Mouse (Mus musculus): Measurements from ENCODE around the gene Tifa. TPM values are rescaled to one million over a fixed set of nuclear protein-coding genes. Genes with fewer than 3 reads are reported as not detected.

Tifa gene
- total RNA-seq, 1 experiment: not detected

- no peak overlapping the region for H3K9ac ChIP-seq (ENCODE audit: insufficient read depth, low read depth, low read length, poor library complexity, severe bottlenecking)
- no peak overlapping the region for H3K27ac ChIP-seq (ENCODE audit: insufficient read depth, low read depth, low read length, poor library complexity, severe bottlenecking)
- in situ Hi-C loops (cut with MboI; ENCODE audit: low sequenced_read_pairs in 2 of 2, unreplicated experiment in 2 of 2): no loop called here
- DNase-seq (ENCODE audit: low read depth, low spot score): no peak
- H3K9me3 ChIP-seq (ENCODE audit: control insufficient read depth, insufficient read depth, low read depth, low read length): no peaks in the 10 kb centered on the region
- no peaks in the 10 kb centered on the region for H3K4me1 ChIP-seq (ENCODE audit: control insufficient read depth in 2 of 2, insufficient read depth in 2 of 2, low read length in 2 of 2, poor library complexity in 1 of 2)
- TF ChIP-seq HCFC1 (IDR thresholded peaks at IDR 0.05; ENCODE audit: borderline replicate concordance, insufficient read depth, low read length) (no peak), ZC3H11A (IDR thresholded peaks at IDR 0.05; ENCODE audit: borderline replicate concordance, low read depth, low read length) (no peak), CHD2 (IDR thresholded peaks at IDR 0.05; ENCODE audit: low read depth, low read length) (no peak), ZNF384 (IDR thresholded peaks at IDR 0.05; ENCODE audit: low read depth, low read length) (no peak), MAFK (IDR thresholded peaks at IDR 0.05; ENCODE audit: insufficient read depth, low read depth, low read length) (no peak)
- no peaks in the 10 kb centered on the region for H3K36me3 ChIP-seq (ENCODE audit: control insufficient read depth, insufficient read depth, low read length, poor library complexity, severe bottlenecking)
- H3K4me3 ChIP-seq (ENCODE audit: insufficient read depth in 1 of 2, low read depth in 1 of 2, low read length in 2 of 2, poor library complexity in 1 of 2, severe bottlenecking in 1 of 2): no peak overlapping the region
These were observed 52.3 kb downstream of the Tifa start for GRCm38 (mm10) chr3:127841926-127842325.

DNA sequence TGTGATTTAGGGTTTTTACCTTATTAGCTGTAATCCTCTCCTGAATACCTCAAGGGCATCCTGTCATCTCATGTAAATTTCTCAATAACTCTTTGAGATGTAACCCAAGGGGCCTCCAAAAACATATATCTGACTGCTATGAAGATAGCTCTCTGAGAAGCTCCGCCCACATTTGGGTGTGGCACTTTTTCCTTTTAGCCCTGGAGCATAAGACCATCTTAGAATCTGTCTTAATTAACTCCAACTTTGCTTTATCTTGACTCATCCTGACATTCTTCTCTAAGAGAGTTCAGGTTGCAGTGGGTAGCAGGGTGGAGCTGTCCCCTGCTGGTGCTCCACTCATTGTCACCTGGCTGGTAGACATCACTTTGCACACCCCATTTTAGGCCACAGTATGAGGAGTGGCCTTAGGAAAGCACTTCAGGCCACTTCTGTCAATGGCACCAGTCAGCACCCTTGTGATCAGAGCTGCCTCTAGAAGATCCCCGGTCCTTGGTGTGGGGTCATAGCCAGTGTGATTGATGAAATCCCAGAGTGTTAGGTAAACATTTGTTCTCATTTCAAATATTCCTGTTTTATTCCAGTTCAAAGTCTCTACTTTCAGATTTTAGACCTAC lies 53.8 kb downstream of the Tifa start:
- in situ Hi-C loops (cut with MboI; ENCODE audit: low sequenced_read_pairs in 2 of 2, unreplicated experiment in 2 of 2): no loop called here
- TF ChIP-seq CHD2 (IDR thresholded peaks at IDR 0.05; ENCODE audit: low read depth, low read length) (no peak), ZC3H11A (IDR thresholded peaks at IDR 0.05; ENCODE audit: borderline replicate concordance, low read depth, low read length) (no peak), ZNF384 (IDR thresholded peaks at IDR 0.05; ENCODE audit: low read depth, low read length) (no peak)
- Histone ChIP-seq H3K4me1 (ENCODE audit: control insufficient read depth in 2 of 2, insufficient read depth in 2 of 2, low read length in 2 of 2, poor library complexity in 1 of 2) (no peaks in the 10 kb centered on the region), H3K9me3 (ENCODE audit: control insufficient read depth, insufficient read depth, low read depth, low read length) (no peaks in the 10 kb centered on the region), H3K4me3 (ENCODE audit: insufficient read depth in 1 of 2, low read depth in 1 of 2, low read length in 2 of 2, poor library complexity in 1 of 2, severe bottlenecking in 1 of 2) (no peak overlapping the region), H3K36me3 (ENCODE audit: control insufficient read depth, insufficient read depth, low read length, poor library complexity, severe bottlenecking) (no peaks in the 10 kb centered on the region), H3K9ac (ENCODE audit: insufficient read depth, low read depth, low read length, poor library complexity, severe bottlenecking) (no peak overlapping the region), H3K27ac (ENCODE audit: insufficient read depth, low read depth, low read length, poor library complexity, severe bottlenecking) (no peak overlapping the region)
- DNase-seq (ENCODE audit: low read depth, low spot score): no peak

GRCm38 (mm10) chr3:127843941-127844327 lies 54.3 kb downstream of the Tifa start:
- in situ Hi-C loops (cut with MboI; ENCODE audit: low sequenced_read_pairs in 2 of 2, unreplicated experiment in 2 of 2): no loop called here
- DNase-seq (ENCODE audit: low read depth, low spot score): no peak
- no peaks in the 10 kb centered on the region for H3K4me1 ChIP-seq (ENCODE audit: control insufficient read depth in 2 of 2, insufficient read depth in 2 of 2, low read length in 2 of 2, poor library complexity in 1 of 2)
- H3K36me3 ChIP-seq (ENCODE audit: control insufficient read depth, insufficient read depth, low read length, poor library complexity, severe bottlenecking): no peaks in the 10 kb centered on the region
- no peak overlapping the region for H3K27ac ChIP-seq (ENCODE audit: insufficient read depth, low read depth, low read length, poor library complexity, severe bottlenecking)
- no peak overlapping the region for H3K9ac ChIP-seq (ENCODE audit: insufficient read depth, low read depth, low read length, poor library complexity, severe bottlenecking)
- H3K9me3 ChIP-seq (ENCODE audit: control insufficient read depth, insufficient read depth, low read depth, low read length): no peaks in the 10 kb centered on the region
- TF ChIP-seq MAFK (IDR thresholded peaks at IDR 0.05; ENCODE audit: insufficient read depth, low read depth, low read length) (no peak), HCFC1 (IDR thresholded peaks at IDR 0.05; ENCODE audit: borderline replicate concordance, insufficient read depth, low read length) (no peak), ZNF384 (IDR thresholded peaks at IDR 0.05; ENCODE audit: low read depth, low read length) (no peak), ZC3H11A (IDR thresholded peaks at IDR 0.05; ENCODE audit: borderline replicate concordance, low read depth, low read length) (no peak), CHD2 (IDR thresholded peaks at IDR 0.05; ENCODE audit: low read depth, low read length) (no peak)
- no peak overlapping the region for H3K4me3 ChIP-seq (ENCODE audit: insufficient read depth in 1 of 2, low read depth in 1 of 2, low read length in 2 of 2, poor library complexity in 1 of 2, severe bottlenecking in 1 of 2)

DNA sequence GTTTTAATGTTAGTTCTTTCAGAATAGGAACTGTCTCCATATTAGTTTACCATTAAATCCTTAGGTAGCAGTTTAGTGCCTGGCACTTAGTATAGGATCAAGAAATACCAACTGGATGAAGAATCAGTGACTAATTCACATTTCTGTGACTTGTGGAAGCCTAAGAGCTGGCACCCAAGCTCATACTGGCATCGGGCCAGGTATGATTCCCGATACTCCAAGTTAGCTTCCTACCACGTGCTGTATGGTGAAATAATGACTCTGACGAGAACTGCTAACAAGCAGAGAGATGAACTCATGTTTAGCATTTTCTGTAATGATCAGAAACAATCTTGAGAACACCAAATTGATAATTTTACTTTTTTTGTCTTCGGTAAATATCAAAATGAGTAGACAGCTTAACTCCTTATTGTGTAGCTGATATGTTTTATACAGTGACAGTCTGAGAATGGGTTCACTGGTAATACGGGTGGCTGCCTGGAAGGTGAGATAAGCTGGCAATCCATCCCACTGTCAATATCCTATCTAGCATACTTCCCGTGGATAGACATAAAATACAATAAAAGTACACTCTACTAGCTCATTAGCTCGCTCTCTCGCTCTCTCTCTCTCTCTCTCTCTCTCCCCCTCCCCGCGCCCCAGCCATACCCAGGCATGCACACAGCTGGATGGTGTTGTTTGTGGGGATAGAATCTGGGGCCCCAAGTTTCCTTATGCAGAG lies 58.6 kb downstream of the Tifa start:
- H3K36me3 ChIP-seq (ENCODE audit: control insufficient read depth, insufficient read depth, low read length, poor library complexity, severe bottlenecking): no peaks in the 10 kb centered on the region
- no peak overlapping the region for H3K9ac ChIP-seq (ENCODE audit: insufficient read depth, low read depth, low read length, poor library complexity, severe bottlenecking)
- TF ChIP-seq MAFK (IDR thresholded peaks at IDR 0.05; ENCODE audit: insufficient read depth, low read depth, low read length) (no peak), ZNF384 (IDR thresholded peaks at IDR 0.05; ENCODE audit: low read depth, low read length) (no peak), ZC3H11A (IDR thresholded peaks at IDR 0.05; ENCODE audit: borderline replicate concordance, low read depth, low read length) (no peak), HCFC1 (IDR thresholded peaks at IDR 0.05; ENCODE audit: borderline replicate concordance, insufficient read depth, low read length) (no peak)
- H3K4me3 ChIP-seq (ENCODE audit: insufficient read depth in 1 of 2, low read depth in 1 of 2, low read length in 2 of 2, poor library complexity in 1 of 2, severe bottlenecking in 1 of 2): no peak overlapping the region
- in situ Hi-C loops (cut with MboI; ENCODE audit: low sequenced_read_pairs in 2 of 2, unreplicated experiment in 2 of 2): no loop called here
- H3K27ac ChIP-seq (ENCODE audit: insufficient read depth, low read depth, low read length, poor library complexity, severe bottlenecking): no peak overlapping the region
- H3K4me1 ChIP-seq (ENCODE audit: control insufficient read depth in 2 of 2, insufficient read depth in 2 of 2, low read length in 2 of 2, poor library complexity in 1 of 2): no peaks in the 10 kb centered on the region
- DNase-seq (ENCODE audit: low read depth, low spot score): no peak
- no peaks in the 10 kb centered on the region for H3K9me3 ChIP-seq (ENCODE audit: control insufficient read depth, insufficient read depth, low read depth, low read length)

All from ES-E14 (cell line).